Mouse (Mus musculus): Measurements from ENCODE around the gene Ccdc116.

Ccdc116 gene

GRCm38 (mm10) chr16:17127292-17127691 is 19.7 kb downstream of the Ccdc116 start:
- DNase-seq: no peak

- peak; percentile 59 for DNase-seq
These were observed 22.0 kb downstream of the Ccdc116 start, which contains the start of gene 2610318N02Rik for GRCm38 (mm10) chr16:17124871-17125520. Gene 2610318N02Rik (minus strand): TSS chr16:17125167.

DNA sequence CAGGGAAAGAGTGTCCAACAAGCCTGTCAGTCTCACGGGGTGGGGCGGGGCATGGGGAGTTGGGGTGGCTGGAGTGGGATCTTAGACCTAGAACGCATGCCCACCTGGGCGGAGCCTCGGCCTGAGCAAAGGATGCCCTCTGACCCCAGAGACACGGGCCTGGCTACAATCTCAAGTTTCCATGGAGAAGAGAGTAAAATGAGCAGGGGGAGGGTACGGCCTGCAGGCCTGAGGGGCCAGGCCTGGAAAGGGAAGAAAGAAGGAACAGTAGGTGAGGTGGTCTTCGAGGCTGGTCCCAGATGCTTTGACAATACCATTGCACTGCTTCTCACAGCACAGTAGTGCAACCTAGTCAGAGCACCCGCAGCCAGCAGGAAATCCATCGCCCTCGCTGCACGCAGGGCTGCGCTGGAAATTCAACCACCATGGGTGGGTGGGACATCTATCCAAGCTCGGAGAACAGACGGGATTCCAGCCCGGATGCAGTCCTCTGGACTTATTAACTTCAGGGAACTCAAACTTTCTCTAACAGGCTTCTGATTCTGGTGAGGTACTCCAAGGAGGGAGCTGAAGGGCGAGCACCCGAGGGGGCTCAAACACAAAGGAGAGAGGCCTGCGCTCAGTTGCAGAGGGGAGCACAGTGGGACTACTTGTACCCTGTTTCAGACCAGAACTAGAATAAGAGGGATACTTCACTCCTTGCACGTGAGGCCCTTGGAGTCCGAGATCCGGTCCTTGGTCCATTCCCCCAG is 22.7 kb downstream of the Ccdc116 start:
- no peak for DNase-seq

- no peak for DNase-seq
These were observed 25.5 kb downstream of the Ccdc116 start for GRCm38 (mm10) chr16:17121569-17121968.

DNA sequence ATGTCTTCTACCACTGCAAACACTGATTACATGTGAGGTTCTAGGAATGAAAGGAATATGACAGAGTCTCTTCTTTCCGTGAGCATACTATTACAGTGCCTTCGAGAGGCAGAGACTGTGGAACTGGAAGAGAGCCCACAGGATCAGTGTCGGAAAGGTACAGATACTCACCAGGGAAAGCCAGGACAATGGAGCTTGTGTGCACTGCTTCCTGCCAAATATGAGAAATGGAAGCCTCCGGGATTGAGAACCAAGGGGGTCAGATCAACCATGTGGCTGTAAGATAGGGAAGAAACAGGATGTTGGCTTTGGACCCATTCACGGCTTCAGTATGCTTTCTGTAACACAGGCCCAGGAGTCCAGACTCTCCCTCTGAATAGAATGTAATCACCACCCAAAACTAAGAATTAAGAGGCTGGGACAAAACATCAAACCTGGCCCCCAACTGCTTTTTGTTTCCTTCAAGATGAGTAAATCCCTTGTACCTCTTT is 29.7 kb downstream of the Ccdc116 start:
- DNase-seq: no peak

DNA sequence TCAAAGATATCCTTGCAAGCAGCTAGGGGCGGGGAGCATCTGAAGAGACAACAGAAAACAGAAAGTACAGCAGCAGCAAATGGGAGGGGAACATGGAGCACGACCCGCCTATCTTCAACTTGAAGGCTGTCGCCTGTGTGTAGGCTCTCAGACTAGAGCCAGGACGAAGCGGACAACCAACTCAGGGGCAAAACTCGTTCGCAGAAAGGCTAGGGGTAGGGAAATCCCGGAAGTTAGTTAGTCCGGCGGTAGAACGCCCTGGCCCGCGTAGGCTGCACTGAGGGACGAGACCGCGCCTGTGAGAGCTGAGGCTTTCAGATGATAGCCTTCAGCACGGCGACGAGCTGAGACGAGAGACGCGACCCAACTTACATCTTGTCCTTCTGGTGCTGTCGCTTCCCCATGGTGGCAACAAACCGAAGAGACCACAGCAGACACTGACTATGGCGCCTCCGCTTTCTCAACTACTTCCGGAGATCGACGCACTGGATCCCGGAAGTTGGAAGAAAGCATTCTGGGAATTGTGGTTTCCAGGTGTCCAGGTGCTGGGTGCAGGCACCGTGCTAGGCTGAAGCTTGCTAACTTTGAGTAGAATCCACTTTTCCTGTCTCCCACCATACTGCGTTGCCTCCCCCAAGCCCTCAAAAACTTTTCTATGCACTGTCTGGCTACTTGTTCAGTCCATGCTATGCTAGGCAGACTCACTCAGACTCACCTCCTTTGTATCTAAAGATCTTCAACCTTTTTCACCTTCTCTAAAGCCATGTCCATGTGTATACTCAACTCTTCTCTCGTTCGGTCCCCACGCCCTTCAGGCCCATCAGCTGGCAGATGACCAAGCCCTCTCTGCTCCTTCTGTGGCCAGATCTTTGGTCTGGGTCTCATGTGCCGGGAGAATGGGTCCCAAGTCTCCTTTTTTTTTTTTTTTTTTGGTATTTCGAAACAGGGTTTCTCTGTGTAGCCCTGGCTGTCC is 36.0 kb downstream of the Ccdc116 start, which contains the start of gene Ppil2:
Ppil2 (minus strand) TSS at position 487 of the 973 bp plus-strand sequence.
- DNase-seq: peak; percentile 68

DNA sequence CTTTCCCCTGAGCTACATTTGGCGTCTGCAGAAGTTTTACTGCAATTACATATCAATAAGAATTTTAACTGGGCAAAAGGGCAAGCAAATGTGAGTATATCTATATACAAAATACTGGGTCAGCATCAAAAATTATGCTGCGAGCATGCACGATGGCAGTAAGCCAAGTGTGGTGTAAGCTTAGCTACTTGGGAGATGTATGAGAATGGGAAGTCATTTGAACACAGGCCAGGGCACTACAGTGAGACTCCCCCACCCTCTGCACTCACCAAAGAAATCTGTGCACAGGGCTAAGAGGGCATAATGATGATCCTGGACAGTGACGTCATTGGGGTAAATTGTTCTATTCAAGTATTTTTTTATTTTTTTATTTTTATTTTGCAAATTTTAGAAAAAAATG is 42.4 kb downstream of the Ccdc116 start:
- DNase-seq: no peak

GRCm38 (mm10) chr16:17102630-17103220 is 44.3 kb downstream of the Ccdc116 start:
- DNase-seq: no peak

DNA sequence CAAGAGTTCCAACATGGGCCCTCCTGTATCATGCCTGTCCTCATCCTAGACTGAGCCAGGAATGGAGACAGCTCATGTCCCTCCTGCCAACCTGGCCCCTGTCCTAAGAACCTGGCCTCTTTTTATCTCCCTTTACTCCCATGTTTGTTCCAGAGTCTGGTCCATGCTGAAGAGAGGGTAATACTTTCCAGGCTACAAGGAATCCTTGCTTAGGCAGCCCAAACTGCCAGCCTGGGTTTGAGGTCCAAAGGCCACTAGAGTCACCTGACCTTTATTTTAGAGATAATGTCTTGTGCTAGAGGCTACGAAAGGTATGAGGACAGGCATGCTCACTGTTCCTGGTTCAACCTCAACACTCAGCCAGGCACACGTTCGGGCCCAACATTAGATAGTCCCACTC is 50.1 kb downstream of the Ccdc116 start:
- DNase-seq: no peak
